Mouse (Mus musculus) embryonic facial prominence, embryonic 12.5 days (tissue): ENCODE measurements around the gene Dmxl2. TPM values are rescaled to one million over a fixed set of nuclear protein-coding genes. Genes with fewer than 3 reads are reported as not detected.
A peak's percentile ranks its signal among the peaks of the same experiment; 100 is the strongest.

Experiments used
- ATAC-seq: fragments of 200-750 bp; cut with Nextera tagmentation; 2 replicates; pipeline ENCODE4 v1.8.0; 2017; ENCODE audit not compliant: insufficient number of reproducible peaks, insufficient read depth, low FRiP score, low TSS enrichment
- H3K27ac ChIP-seq: fragments of 300-500 bp; sonication (generic); 2 replicates; pipeline ENCODE4 v1.5.1; 2016; ENCODE audit warnings: mild to moderate bottlenecking
- H3K27me3 ChIP-seq: fragments of 300-500 bp; sonication (generic); 2 replicates; pipeline ENCODE4 v1.6.1; 2016; ENCODE audit warnings: mild to moderate bottlenecking, moderate library complexity
- H3K36me3 ChIP-seq: fragments of 300-500 bp; sonication (generic); 2 replicates; pipeline ENCODE4 v1.6.1; 2016; ENCODE audit warnings: mild to moderate bottlenecking
- H3K4me1 ChIP-seq: fragments of 300-500 bp; sonication (generic); 2 replicates; pipeline ENCODE4 v1.6.1; 2016
- H3K4me2 ChIP-seq: fragments of 300-500 bp; sonication (generic); replicated peaks from 2 replicates; pipeline ENCODE4 v1.6.1; 2016; ENCODE audit warnings: mild to moderate bottlenecking, moderate library complexity
- H3K4me3 ChIP-seq: fragments of 300-500 bp; sonication (generic); 2 replicates; pipeline ENCODE4 v1.5.1; 2016; ENCODE audit warnings: mild to moderate bottlenecking
- H3K9ac ChIP-seq: fragments of 300-500 bp; sonication (generic); 2 replicates; pipeline ENCODE4 v1.6.1; 2016; ENCODE audit warnings: mild to moderate bottlenecking, moderate library complexity
- H3K9me3 ChIP-seq: fragments of 300-500 bp; sonication (generic); 2 replicates; pipeline ENCODE4 v1.6.1; 2016; ENCODE audit warnings: mild to moderate bottlenecking, moderate library complexity
- WGBS: fragments of 180-500 bp; shearing (Covaris S2); methylation state at CpG from one replicate; pipeline ENCODE4 v1.1.7; 2016; 5-methylcytosine and 5-hydroxymethylcytosine counted together
- polyA plus RNA-seq: library from polyadenylated mRNA; unstranded; fragments of >200 nt; fragmentation: Nextera tagmentation; extraction: Ambion mirVana; gene quantifications from 2 replicates; pipeline ENCODE4 v1.2.1, GENCODE M21; 2016

Gene Dmxl2
- polyA plus RNA-seq, result 8.6 and 9.2 TPM in 2 replicates

DNA sequence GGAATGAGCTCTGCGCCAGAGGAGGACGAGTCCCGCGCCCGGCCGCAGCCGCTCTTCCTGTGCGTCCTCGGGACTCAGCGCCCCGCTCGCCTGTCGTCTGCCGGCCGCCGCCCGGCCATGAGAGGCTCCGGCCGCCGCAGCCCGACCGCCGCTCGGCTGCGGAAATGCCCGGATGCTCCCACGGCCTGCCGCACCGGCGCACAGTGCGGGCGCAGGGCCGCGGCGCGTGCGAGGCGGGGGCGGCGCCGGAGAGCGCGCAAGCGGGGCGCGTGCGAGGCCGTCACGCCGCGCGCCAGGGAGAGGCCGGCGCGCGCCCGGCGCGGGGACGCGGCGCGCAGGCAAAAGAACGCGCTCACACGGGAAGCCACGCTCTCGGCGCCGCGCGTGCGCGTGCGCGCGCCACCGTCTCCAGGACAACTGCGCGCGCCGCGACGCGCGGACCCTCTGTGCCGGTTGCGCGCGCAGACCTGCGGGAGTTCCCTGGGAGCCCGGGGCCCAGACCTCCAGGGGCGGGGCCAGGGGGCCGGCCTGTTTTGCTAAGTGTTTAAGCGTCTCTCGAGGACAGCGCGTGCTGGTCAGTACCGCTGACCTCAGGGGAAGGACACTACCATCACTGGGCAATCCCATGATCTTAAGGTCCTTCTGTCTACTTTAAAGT, at the start of gene Dmxl2:
TSS of gene Dmxl2 (minus strand) at position 174 of the 658 bp plus-strand sequence.
- no peaks in the 10 kb centered on the region for H3K36me3 ChIP-seq
- WGBS, result under 1% methylated on average over 92 of the region's 99 CpGs
- peak; percentile 88 for ATAC-seq
- H3K9ac ChIP-seq, result peak within 1 kb of the TSS; percentile 65
- H3K4me1 ChIP-seq, result no peaks in the 10 kb centered on the region
- H3K4me3 ChIP-seq, result peak within 1 kb of the TSS; percentile 72
- H3K27me3 ChIP-seq, result peaks cover 10% of the 10 kb centered on the region
- H3K9me3 ChIP-seq, result no peaks in the 10 kb centered on the region
- H3K27ac ChIP-seq, result peak within 1 kb of the TSS; percentile 41
- peak within 1 kb of the TSS; percentile 83 for H3K4me2 ChIP-seq

DNA sequence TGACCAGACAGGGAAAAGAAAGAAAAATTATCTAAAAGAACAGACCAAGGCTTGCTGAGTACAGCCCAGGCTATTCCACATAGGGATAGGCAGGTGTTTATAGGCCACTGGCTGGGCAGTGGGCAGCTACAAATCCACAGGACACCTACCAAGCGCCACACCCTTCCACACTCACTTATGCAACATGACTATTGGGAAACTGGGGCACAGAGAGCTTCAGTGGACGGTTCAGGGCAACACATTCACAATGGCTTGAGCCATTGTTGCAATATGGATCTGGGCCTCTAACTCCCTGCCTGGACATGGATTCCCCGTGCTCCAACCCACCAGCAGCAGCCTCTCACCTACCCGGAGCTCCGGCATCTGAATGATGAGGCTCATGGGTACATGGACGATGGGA, 48.0 kb upstream of the Dmxl2 start:
- H3K4me3 ChIP-seq, result no peak overlapping the region
- no peaks in the 10 kb centered on the region for H3K4me1 ChIP-seq
- ATAC-seq, result no peak
- H3K27me3 ChIP-seq, result no peaks in the 10 kb centered on the region
- no peak overlapping the region for H3K4me2 ChIP-seq
- no peak overlapping the region for H3K9ac ChIP-seq
- no peak overlapping the region for H3K27ac ChIP-seq
- H3K9me3 ChIP-seq, result no peaks in the 10 kb centered on the region
- WGBS, result 88% methylated on average over 6 of the region's 6 CpGs
- no peaks in the 10 kb centered on the region for H3K36me3 ChIP-seq

DNA sequence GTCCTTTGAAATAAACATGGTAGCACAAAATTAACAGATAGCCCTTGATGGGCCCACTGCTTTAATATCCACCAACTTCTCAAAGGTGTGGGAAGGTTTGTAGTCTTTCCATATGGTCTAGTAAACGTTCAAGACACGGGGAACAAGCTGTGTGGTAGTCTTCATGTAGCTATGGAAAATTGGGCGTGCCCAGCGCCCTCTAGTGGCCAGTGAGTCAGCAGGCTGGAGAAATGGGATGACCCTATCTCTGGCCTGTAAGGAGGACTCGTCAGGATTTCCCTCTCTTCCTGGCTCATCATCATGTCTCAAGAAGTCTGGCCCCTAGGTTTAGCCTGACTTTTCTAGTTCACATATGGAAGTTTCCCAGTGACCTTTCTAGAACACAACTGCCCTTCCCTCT, 46.1 kb upstream of the Dmxl2 start:
- Histone ChIP-seq H3K27me3 (no peaks in the 10 kb centered on the region), H3K27ac (no peak overlapping the region), H3K4me3 (no peak overlapping the region), H3K36me3 (no peaks in the 10 kb centered on the region), H3K4me2 (no peak overlapping the region), H3K9me3 (no peaks in the 10 kb centered on the region), H3K9ac (no peak overlapping the region), H3K4me1 (no peaks in the 10 kb centered on the region)
- 19% methylated on average over 5 of the region's 5 CpGs for WGBS
- no peak for ATAC-seq

DNA sequence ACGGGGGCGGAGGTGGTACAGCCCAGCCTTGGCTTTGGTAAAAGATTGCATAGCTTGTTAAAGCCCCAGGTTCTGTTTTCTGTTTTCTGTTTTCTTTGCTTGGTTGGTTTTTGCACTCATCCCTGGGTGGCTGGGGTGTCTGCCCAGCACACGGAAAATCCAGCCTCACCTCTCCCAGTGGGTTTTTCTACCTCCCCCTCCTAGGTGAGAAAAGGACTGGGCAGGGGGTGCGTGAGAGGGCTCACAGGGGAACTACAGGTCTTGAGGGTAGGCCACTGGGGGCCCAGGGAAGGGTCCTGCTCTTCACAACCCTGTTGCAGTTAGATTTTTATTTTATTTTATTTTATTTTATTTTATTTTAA, 43.5 kb upstream of the Dmxl2 start:
- WGBS, result 85% methylated on average over 4 of the region's 4 CpGs
- H3K4me1 ChIP-seq, result no peaks in the 10 kb centered on the region
- no peak overlapping the region for H3K4me3 ChIP-seq
- no peaks in the 10 kb centered on the region for H3K9me3 ChIP-seq
- no peaks in the 10 kb centered on the region for H3K36me3 ChIP-seq
- no peaks in the 10 kb centered on the region for H3K27me3 ChIP-seq
- no peak overlapping the region for H3K9ac ChIP-seq
- ATAC-seq, result no peak
- H3K4me2 ChIP-seq, result no peak overlapping the region
- H3K27ac ChIP-seq, result no peak overlapping the region

DNA sequence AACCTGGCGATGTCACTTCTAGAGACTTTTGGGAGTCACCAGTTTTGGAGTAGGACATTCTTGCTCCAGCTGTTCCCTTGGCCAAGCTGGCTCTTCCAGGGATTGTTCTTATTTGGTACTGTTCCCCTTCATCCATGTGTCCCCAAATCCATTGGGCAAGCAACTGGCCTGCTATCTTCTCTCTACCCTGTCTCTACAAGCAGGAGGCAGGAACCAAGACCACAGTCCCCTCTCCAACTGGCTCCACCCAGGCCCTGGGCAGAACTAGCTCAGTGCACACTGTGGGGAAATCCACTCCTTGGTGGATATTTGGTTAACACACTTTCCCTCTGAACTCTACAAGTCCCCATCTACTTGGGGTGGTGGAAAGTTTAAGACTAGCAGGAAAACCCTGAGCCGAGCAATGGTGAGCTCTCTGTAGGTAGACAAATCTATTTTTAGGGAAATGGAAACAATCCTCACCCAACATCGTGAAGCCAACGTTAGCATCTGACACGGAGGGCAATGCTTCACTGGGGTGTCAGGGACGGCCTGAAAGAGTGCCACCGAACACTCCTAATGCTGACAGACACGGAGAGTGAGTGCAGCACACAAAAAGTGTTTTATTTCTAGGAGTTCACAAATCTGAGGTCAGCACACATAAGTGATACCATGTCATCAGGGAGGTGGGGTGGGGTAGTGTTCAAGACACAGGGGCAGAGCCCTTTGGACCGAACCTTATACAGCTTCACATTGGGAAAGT, 43.0 kb upstream of the Dmxl2 start:
- ATAC-seq, result no peak
- no peaks in the 10 kb centered on the region for H3K4me1 ChIP-seq
- H3K9me3 ChIP-seq, result no peaks in the 10 kb centered on the region
- H3K27ac ChIP-seq, result no peak overlapping the region
- H3K36me3 ChIP-seq, result no peaks in the 10 kb centered on the region
- H3K27me3 ChIP-seq, result no peaks in the 10 kb centered on the region
- 76% methylated on average over 9 of the region's 9 CpGs for WGBS
- H3K9ac ChIP-seq, result no peak overlapping the region
- H3K4me3 ChIP-seq, result no peak overlapping the region
- no peak overlapping the region for H3K4me2 ChIP-seq

DNA sequence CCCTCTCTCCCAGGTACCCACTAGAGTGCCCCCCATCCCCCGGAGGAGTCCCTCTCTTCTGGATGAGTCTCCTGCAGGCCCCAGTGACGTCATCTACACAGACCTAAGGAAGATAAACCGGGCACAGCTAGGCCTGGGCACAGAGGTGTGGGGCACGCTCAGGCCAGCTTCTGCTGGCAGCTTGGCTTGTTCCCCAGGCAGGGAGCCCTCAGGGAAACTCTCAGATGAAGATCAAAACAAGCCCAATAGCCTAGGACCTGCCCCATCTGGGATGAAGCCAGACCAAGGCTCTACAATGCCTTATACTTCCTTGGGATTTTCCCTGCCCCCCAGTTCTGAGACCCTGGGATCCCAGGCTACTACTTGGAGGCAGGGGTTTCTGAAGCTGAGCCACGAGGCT, 39.4 kb upstream of the Dmxl2 start:
- H3K9ac ChIP-seq, result no peak overlapping the region
- no peak for ATAC-seq
- H3K36me3 ChIP-seq, result no peaks in the 10 kb centered on the region
- no peak overlapping the region for H3K4me2 ChIP-seq
- H3K27ac ChIP-seq, result no peak overlapping the region
- no peaks in the 10 kb centered on the region for H3K4me1 ChIP-seq
- 76% methylated on average over 5 of the region's 5 CpGs for WGBS
- no peaks in the 10 kb centered on the region for H3K9me3 ChIP-seq
- no peaks in the 10 kb centered on the region for H3K27me3 ChIP-seq
- H3K4me3 ChIP-seq, result no peak overlapping the region

DNA sequence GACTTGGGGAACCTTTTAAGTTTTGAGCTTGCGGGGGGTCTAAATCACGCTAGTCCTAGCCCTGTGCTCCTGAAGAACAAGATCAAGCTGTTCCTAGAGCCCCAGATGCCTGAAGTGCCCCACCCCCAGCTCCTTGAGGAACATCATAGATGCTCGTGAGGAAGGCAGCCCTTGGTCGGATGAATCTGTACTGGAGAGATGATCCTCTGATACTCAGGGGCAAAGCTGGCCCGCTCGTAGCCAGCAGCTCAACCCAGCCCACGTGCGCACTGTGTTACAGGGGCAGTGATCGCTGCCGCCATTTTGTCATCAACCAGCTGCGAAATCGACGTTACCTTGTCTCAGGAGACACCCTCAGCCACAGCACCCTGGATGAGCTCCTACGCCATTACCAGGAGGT, 37.3 kb upstream of the Dmxl2 start, which contains the start of gene Sh2d7:
TSS of gene Sh2d7 (plus strand) at position 301 of the 400 bp plus-strand sequence.
- no peak within 1 kb of the TSS for H3K4me2 ChIP-seq
- peaks cover 7% of the 10 kb centered on the region; the same call in 1 of the 2 replicates for H3K4me1 ChIP-seq
- no peak for ATAC-seq
- WGBS, result 89% methylated on average over 14 of the region's 14 CpGs
- H3K36me3 ChIP-seq, result no peaks in the 10 kb centered on the region
- H3K9ac ChIP-seq, result no peak within 1 kb of the TSS
- H3K9me3 ChIP-seq, result no peaks in the 10 kb centered on the region
- H3K4me3 ChIP-seq, result no peak within 1 kb of the TSS
- H3K27ac ChIP-seq, result no peak within 1 kb of the TSS
- no peaks in the 10 kb centered on the region for H3K27me3 ChIP-seq

DNA sequence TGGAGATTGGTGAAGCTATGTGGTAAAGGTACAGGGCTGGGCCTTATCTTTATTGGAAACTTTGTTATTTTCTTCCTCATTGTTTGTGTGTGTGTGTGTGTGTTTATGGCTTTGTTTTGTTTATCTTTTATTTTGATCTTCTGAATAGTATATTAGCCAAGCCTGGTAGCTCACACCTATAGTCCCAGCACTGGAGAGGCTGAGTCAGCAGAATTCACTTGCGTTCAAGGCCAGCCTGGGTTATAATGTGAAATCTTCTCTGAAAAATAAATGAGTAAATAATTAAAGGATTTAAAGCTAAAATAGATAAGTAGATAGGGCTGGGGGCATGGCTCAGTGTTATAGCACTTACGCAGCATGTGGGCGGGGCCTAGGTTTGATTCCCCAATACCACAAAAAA, 36.8 kb upstream of the Dmxl2 start:
- Histone ChIP-seq H3K4me2 (no peak overlapping the region), H3K27me3 (no peaks in the 10 kb centered on the region), H3K9me3 (no peaks in the 10 kb centered on the region), H3K27ac (no peak overlapping the region), H3K4me1 (peaks cover 7% of the 10 kb centered on the region; the same call in 1 of the 2 replicates), H3K9ac (no peak overlapping the region), H3K36me3 (no peaks in the 10 kb centered on the region), H3K4me3 (no peak overlapping the region)
- no peak for ATAC-seq
- WGBS, result 95% methylated on average over 3 of the region's 3 CpGs

DNA sequence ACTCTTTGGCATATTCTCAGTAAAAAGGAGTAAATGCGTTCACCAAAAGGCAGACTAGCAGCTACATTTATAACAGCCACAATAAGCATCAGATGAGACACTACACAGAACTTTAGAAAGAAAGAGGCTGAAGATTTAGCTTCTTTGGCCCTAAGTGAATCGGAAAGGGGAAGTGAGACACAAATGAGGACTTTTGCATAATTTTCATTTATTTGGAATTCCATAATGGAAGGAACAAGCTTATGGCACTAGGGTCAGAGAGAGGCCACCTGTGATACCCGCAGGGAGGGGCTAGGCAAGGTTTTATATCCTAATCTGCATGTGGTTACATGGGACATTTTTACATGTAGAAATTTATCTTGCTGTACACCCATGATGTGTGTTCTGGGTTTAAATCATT, 36.1 kb upstream of the Dmxl2 start:
- WGBS, result 85% methylated on average over 3 of the region's 3 CpGs
- Histone ChIP-seq H3K4me1 (peaks cover 7% of the 10 kb centered on the region; the same call in 1 of the 2 replicates), H3K27ac (no peak overlapping the region), H3K36me3 (no peaks in the 10 kb centered on the region), H3K4me2 (no peak overlapping the region), H3K27me3 (no peaks in the 10 kb centered on the region), H3K4me3 (no peak overlapping the region), H3K9me3 (no peaks in the 10 kb centered on the region), H3K9ac (no peak overlapping the region)
- no peak for ATAC-seq

DNA sequence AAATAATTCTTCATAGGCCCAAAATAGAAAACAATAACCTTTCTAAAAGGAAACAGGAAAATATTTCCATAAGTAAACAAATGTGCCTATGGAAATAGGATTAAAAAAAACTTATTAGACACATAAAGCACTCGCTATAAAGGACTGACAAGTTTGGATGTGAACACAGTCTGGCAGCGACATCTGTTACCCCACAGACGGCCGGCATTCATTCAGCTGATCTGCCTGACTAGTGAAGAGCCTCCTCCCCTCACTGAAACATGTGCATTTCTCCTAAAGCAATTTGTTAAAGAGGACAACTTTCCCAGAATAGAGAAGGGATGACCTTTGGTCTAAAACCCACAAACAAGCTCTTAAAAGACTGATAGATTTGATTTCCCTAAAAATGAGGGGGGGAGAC, 35.6 kb upstream of the Dmxl2 start:
- H3K4me1 ChIP-seq, result peaks cover 7% of the 10 kb centered on the region; the same call in 1 of the 2 replicates
- H3K9me3 ChIP-seq, result no peaks in the 10 kb centered on the region
- H3K27ac ChIP-seq, result no peak overlapping the region
- no peaks in the 10 kb centered on the region for H3K27me3 ChIP-seq
- WGBS, result 50% methylated on average over 4 of the region's 4 CpGs
- no peaks in the 10 kb centered on the region for H3K36me3 ChIP-seq
- no peak overlapping the region for H3K4me2 ChIP-seq
- no peak overlapping the region for H3K9ac ChIP-seq
- no peak for ATAC-seq
- H3K4me3 ChIP-seq, result no peak overlapping the region

DNA sequence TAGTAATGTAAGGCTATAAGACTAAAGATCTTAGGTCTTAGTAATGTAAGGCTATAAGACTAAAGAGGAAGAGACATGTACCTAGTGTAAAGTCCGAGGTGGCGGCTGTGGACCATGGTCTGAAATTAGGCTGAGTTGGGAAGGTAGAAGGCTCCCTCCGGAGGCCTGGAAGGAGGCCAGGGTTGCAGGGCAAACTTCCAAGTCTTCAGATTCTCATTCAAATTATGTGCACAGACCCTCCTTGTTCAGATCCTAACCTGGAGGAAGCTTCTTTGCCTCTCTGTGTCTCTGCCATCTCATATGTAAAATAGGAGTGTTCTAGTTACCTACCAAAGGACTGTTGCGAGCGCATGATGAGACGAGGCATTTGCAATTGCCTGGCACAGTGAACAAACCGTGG, 34.8 kb upstream of the Dmxl2 start:
- H3K4me2 ChIP-seq, result no peak overlapping the region
- WGBS, result 82% methylated on average over 7 of the region's 7 CpGs
- no peaks in the 10 kb centered on the region for H3K9me3 ChIP-seq
- no peaks in the 10 kb centered on the region for H3K27me3 ChIP-seq
- no peak overlapping the region for H3K9ac ChIP-seq
- H3K27ac ChIP-seq, result no peak overlapping the region
- H3K36me3 ChIP-seq, result no peaks in the 10 kb centered on the region
- H3K4me3 ChIP-seq, result no peak overlapping the region
- H3K4me1 ChIP-seq, result peaks cover 7% of the 10 kb centered on the region; the same call in 1 of the 2 replicates
- no peak for ATAC-seq

DNA sequence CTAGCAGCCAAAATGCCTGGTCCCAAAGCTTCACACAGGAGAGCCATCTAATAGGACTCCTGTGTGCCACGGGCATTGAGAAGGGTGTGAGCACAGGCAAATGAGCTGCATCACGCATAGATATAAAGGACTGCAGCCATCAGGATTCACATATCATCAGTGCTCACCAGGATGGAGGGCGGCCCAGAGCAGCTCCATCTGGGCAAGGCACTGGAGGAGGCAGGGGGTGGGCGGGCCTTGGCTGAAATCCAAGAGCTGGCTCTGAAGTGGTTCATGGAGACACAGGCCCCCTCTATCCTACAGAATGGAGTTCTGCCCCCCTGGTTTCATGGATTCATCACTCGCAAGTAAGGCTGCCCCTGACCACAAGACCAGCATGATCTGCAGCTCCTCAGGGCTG, 32.5 kb upstream of the Dmxl2 start:
- Histone ChIP-seq H3K27me3 (no peaks in the 10 kb centered on the region), H3K4me1 (peaks cover 7% of the 10 kb centered on the region; the same call in 1 of the 2 replicates), H3K27ac (no peak overlapping the region), H3K9me3 (no peaks in the 10 kb centered on the region), H3K9ac (no peak overlapping the region), H3K36me3 (no peaks in the 10 kb centered on the region), H3K4me3 (no peak overlapping the region), H3K4me2 (no peak overlapping the region)
- ATAC-seq, result no peak
- 60% methylated on average over 5 of the region's 5 CpGs for WGBS
